Comparison of ENCODE assay signal across 21 mouse cellular contexts in the genomic region with DNA sequence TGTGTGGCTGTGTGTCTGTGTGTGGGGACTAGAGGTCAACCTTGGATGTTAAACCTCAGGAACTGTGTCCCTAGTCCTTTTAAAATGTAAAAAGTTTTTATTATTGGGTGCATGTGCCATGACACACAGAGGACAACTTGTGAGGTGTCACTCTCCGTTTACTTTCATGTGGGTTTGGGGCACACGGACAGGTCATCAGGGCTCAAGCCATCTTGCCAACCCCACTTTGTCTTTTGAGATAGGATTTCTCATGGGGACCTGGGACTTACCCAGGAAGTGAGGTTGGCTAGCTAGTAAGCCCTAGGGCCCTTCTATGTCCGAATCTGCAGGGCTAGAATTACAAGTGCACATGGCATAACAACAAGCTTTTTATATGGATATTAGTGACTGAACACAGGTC.
DNase-seq lines count a peak whose midpoint lies in the region; ATAC-seq and TF ChIP-seq lines count a peak whose summit lies in the region.
"Had no signal": no experiment of that assay in that cellular context is flagged by ENCODE, and none has a peak within 500 bp of the region (broad histone marks: within the 10 kb centered on the region; RNA-seq: fewer than 3 reads in every experiment).

No protein-coding gene starts in this region.

- H3K79me2 ChIP-seq in macrophage (ENCODE audit: inconsistent target) = no peaks in the 10 kb centered on the region

- DNase-seq in heart, adult 11 months = peak; percentile 74
- no peak for DNase-seq in heart, adult 8-10 months (ENCODE audit: low spot score)
- DNase-seq in T-cell, adult 2 months (ENCODE audit: low spot score) = no peak
- no peak for DNase-seq in right cerebral cortex, postnatal 25 days
- DNase-seq: adrenal gland, adult 2 months; adrenal gland, postnatal 10 days; adrenal gland, postnatal 25 days; cerebellum, adult 11-12 months; cerebellum, adult 2 months; cerebellum, adult 9-10 months; cerebellum, postnatal 10 days; cerebellum, postnatal 25 days had no signal

- peaks cover 46% of the 10 kb centered on the region for H3K4me1 ChIP-seq in bone marrow macrophage, adult 2 months (ENCODE audit: control insufficient read depth, insufficient read depth, low read length)

- ATAC-seq in erythroblast, adult 5-6 weeks (replicated peaks; ENCODE audit: low FRiP score, poor library complexity, severe bottlenecking) = no peak
- ATAC-seq: forebrain, embryonic 14.5 days; forebrain, embryonic 16.5 days; Patski had no signal

- WGBS in macrophage (ENCODE audit: missing documents) = 88% methylated on average over 3 of the region's 3 CpGs

- H3K27ac ChIP-seq in bone marrow macrophage, adult 2 months (ENCODE audit: insufficient read depth, low read depth, low read length) = peak overlapping the region; percentile 30
- peak overlapping the region; percentile 53 for H3K27ac ChIP-seq in macrophage
- H3K27ac ChIP-seq: forebrain, embryonic 10.5 days; forebrain, embryonic 12.5 days had no signal

- no peak overlapping the region for H3K4me3 ChIP-seq in bone marrow macrophage, adult 2 months (ENCODE audit: insufficient read depth, low read length)
- H3K4me3 ChIP-seq in macrophage (ENCODE audit: inconsistent target) = no peak overlapping the region
- H3K4me3 ChIP-seq: erythroblast, embryonic 14.5 days; forebrain, embryonic 10.5 days; forebrain, embryonic 12.5 days had no signal

- TF ChIP-seq POLR2A in bone marrow macrophage, adult 2 months (IDR thresholded peaks at IDR 0.05; ENCODE audit: borderline replicate concordance, low read depth, low read length) = no peak

- no peaks in the 10 kb centered on the region for H3K36me3 ChIP-seq in macrophage (ENCODE audit: inconsistent target)

- no peak for TF ChIP-seq CTCF in bone marrow macrophage, adult 2 months (IDR thresholded peaks at IDR 0.05; ENCODE audit: low read depth, low read length)
